Mouse (Mus musculus): ENCODE results near the gene Rabep1.

The Rabep1 gene

DNA sequence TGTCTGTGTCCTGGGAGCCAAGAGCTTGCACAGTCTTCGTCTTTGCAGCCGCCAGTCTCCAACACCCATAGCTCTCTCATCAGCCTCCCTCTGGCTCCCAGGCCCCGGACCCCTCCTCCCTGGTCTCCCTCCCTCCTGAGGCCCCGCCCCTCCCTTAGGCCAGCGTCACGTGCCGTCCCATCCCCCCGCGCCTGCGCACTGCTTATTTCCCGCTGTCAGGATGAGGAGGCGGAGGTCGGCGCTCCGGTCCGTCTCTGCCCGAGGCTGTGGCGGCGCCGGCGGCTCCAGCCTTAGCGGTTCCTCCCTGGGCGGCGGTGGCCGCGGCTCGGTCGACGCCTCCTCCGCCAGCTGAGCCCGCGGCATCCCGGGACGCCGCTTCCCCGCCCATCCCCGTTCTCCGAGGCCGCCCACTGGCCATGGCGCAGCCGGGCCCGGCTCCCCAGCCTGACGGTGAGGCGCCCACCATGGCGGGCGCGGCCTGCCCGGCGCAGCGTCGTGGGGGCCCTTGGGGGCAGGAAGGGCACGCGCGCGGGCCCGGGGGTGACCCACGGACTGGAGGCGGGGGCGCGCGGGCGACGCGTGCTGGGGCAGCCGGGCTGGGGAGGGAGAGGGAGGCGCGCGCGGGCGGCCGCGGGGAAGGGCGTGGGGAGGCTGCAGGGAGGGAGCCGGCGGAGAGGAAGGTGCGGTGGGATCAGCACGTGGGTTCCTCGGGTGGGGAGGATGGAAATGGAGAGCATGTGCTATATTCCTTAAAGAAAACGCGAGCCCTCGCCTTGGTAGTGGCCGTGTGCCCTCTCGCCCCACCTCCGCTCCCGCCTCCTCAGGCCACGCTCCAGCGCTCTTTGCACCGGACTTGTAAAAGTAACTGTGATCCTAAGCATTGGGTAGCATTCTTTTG lies at the start of gene Rabep1:
Gene Rabep1 (plus strand): TSS at position 220 of the 898 bp plus-strand sequence.
- peak; percentile 91 to 93 for DNase-seq

DNA sequence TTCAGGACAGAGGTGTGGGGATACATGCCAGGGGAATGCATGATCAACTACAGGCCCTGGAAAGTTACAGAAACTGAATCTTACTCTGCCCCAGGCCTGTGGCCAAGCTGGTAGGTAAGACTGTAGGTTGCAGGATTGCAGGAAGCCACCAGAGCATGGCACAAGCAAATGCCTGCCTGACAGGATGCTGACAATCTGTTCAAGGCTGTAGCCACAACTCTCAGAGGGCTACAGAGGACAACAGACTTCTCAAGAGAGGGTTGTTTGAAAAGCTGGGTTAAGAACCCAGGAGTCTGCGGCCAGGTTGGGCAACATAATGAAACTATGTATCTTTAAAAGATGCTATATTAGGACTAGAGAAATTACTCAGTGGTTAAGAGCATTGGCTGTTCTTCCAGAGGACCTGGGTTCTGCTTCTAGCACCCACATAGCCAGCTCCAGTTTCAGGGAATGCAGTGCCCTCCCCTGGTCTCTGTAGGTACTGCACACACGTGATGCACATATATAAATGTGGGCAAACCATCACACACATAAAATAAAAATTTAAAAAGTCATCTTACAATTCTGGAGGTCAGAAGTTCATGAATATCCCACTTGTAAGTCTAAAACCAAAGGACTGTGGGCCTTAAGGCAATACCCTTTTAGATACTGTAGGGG lies 42.2 kb upstream of the Rabep1 start:
- DNase-seq, result no peak

DNA sequence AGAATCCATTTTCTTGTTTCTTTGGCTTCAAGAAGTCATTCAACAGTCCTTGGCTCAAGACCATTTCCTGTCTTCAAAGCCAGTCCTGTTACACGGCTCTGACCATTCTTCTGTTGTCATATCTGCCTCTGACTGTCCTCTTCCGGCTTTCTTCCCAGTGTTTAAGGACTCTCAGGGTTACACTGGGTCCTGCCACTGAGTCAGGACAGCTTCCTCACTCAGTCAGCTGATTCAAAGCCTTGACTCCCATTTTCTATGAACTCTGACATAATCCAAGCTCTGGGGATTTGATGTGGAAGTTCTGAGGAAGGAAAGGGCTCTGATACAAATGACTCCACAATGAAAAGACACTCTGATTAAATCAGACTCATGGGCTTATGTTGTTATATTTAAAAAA lies 41.7 kb upstream of the Rabep1 start:
- DNase-seq, result no peak

DNA sequence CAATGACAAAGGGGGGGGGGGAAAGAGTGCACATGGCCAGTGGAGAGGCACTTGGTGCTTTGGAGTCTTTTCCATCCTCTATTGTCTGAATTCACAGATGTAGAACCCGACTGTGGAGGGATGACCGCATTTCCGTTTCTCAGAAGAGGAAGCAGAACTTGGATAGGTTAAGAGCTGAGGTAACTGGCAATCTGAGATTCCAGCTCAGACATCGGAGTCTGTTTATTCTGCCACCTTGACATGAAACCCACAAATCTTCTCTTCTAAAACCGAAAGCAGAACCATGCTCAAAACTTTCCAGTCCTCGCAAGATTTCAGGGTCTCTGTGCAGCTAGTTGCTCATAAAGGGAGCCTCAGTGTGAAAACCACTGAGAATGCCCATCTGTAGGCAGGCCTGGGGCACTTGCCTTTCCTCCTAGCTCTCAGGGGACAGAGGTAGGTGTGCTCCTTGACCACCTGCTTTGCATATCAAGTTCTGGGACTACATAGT lies 40.8 kb upstream of the Rabep1 start:
- no peak for DNase-seq

DNA sequence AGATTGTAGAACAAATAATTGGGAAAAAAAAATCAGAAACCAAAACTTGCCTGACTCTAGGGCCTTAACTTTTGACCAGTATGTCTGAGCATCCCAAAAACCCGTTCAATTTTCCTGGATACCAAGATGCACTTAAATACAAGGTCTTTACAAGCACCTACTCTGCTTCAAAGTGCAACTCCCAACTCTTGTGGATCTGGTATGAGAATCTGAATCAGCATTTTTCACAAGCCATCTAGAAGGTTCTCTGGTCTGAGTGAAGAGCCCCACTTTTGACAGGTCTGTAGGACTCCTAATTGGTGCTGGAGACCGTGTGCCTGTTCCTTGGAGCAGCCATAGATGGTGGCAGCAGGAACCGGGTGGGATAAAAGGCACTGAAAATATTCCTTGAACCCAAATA lies 40.2 kb upstream of the Rabep1 start:
- no peak for DNase-seq

DNA sequence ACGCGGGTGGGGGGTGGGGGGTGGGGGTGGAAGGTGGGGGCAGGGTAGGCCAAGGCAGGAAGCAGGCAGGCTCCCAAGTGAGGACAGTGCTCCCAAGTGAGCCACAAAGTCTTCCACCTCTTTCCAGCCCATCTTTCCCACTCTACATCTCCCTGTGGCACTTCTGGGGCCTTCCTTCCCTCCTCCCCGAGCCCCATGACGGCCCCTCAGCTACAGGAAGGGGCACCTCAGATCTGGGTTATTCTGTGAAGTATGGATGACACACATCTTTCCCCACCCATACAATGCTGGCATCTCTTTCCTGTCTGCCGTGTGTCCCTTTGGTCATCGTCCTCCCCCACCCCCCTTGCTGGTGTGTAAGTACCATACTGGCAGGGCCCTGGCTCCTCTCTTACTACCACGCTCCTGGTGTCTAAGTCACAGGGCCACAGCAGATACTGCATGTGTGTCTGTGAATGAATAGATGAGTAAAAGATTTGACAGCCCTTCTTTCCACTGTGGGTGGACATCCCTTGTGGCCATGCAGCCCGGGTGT lies 38.9 kb upstream of the Rabep1 start:
- no peak for DNase-seq

DNA sequence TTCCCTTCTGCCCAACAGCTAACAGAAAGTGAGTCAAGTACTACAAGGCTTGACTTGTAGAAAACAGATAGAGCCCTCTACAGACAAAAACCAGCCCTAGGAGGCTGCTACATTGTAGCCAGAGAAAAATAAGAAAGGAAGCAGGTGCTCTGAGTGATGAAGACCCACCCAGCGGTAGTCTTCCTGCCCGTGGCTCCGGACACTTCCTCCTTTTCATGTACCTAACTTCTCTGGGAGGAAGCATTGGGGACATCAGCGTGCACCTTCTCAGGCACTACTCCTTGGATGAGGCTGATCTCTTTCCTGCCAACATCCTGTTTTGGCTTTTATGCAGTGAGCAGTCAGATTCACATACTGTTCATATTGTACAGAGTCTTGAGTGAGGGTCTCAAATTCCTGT lies 37.9 kb upstream of the Rabep1 start:
- DNase-seq, result no peak

DNA sequence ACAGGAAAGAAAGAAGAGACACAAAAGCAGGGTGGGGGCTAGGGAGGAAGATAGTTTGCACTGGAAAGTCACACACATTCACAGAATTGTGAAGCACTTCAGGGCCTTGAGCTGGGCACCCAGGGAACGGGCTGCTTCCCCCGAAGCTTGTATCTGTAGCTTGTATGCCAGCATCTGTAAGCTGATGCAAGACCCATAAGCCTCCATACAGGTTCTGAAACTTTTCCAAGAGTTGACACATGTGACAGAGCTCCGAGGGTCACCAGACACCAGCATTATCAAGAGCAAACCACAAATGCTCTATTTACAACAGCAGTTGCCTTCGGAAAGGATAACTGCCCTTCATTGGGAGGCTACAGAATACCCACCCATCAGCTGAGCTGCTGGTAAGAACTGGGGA lies 36.9 kb upstream of the Rabep1 start:
- no peak for DNase-seq

DNA sequence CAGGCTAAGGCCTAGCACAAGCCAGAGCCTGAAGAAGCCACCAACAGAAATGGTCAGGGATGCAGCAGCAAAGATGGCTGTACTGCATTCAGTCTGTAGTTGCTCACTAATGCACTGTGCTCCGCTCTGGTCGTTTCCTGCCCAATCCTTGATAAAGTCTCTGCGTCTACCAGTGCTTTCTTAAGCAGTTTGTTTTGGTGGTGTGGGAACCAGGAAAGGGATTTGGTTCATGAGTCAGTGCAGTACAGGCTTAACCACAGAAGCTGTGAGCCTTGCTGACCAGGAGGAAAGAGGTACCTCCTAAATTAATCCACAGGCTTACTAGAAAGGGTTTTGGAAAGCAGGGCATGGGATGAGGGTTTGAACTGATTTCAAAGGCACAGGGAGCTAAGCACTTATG lies 36.5 kb upstream of the Rabep1 start:
- DNase-seq, result no peak

DNA sequence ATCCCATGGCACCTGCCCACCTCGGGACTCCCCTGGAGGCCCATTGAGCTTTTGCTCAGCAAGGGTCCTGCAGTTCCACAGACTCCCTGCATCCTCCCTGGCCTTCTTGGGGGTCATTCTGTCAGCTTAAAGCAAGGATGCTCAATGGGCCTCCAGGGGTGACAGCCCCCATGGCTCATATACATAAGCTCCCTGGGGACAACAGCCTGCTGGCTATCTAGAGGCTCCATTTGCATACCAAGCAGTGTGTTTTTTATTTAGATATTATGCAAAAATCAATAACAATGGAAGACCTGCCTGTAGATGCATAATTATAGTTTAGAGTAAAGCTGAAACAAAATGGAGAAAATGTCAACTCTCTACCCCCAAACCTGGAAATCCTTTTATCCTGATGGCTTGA lies 35.6 kb upstream of the Rabep1 start:
- DNase-seq, result no peak

DNA sequence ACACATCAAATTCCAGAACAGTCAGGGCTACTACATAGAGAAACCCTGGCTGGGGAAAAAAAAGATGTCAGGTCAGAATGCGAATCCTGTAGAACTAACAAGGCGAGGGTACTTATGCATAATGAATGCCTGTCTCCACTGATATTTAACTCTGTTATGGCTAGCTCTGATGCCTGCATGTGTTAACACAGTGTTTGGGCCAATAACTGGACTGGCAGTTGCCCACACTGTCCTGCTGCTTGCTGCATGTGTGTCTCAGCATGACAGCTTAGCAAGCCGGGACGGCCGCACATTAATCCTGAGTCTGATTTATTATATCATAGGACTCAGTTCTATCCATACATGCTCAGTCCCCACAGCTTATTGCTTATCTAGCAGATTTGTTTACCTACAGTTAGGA lies 33.5 kb upstream of the Rabep1 start:
- no peak for DNase-seq

DNA sequence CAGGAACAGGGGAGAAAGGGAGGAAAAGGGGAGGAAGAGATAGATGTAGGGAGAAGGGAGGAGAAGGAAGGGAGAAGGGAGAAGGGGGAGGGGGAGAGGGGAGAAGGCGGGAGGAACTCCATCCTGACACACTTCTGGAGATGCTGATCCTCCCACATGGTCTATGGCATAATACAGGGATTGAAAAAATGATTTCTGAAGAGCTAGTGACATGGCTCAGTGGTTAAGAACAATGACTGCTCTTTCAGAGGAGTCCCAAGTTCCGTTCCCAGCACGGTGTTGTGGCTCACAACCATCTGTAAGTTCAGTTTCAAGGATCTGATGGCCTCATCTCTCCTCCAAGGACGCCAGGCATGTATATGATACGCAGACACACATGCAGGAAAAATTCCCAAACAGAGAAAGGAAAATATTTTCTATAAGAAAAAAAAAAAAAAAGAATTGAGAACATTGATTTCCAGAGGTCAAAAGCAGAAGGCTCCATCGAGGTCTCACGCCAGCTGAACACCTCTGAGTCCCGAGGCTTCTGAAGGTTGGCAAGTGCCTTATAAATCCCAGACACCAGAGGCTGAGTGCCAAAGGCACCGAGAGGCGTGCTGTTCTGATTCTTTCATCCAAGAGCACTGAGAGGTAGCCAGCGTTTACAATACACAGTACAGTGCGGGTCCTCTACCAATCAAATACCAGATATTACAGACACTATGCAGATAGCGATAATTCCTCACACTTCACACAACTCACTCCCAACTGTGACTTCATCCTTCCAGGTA lies 32.9 kb upstream of the Rabep1 start:
- no peak for DNase-seq

DNA sequence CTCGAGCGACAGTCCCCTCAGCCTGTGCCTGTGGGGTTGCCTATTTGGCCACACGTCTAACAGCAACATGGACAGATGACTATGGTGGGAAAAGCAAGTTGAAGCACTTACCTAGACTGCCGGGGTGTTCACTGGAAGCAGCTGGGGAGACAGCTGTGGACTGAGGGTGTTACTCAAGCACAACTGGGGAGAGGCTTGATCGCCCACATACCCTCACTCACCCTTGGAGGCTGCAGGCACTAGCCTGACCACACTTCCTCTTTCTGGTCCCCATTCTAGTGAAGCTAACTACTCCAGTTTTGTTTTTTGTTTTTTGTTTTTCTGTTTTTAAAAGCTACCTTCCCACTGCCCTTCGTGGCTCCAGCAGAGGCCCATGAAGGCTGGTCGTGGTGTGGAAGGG lies 32.2 kb upstream of the Rabep1 start, which contains the start of gene Scimp:
Gene Scimp (minus strand): TSS at position 222 of the 400 bp plus-strand sequence.
- DNase-seq, result no peak

DNA sequence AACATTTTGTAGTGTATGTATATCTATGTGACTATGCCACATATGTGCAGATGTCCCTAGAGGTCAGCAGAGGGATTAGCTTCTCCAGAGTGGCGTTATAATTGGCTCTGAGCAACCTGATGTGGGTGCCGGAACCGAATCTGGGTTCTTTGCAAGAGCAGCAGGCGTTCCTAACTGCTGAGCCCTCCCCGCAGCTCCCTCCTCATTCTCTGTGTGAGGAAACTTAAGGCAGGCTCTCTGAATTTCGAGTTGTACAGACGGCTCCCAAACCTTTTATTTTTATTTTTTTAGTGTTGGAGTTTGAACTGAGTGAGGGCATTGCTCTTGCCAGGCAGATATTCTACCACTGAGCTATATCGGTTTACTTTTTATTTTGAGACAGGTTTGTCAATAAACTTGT lies 29.5 kb upstream of the Rabep1 start:
- DNase-seq, result no peak

DNA sequence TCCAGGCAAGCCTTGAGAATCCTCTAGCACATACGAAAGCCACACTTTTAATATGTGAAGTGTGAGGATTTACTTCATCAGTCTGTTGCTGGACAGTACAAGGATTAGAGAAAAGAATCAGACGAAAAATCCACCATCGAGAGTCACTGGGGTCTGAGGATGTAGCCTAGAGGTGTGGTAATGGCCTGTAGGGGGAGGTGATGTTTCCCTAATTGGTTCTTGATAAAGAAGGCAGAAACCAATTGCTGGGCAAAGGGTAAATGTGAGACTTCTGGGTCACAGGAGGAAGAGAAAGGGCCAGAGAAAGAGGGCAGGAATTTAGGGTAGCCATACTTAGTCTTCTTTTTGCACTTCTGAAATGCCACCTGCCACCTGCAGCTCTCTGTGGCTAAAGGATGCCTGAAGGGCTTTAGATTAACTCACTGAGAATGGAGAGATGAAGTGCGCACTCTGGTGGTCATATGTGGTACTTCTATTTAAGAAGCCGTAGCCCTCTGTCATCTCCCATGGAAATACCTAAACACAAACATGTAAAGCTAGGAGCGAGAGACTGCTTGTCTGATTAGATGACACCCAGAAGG lies 29.0 kb upstream of the Rabep1 start:
- DNase-seq, result peak in 1 of 2 experiments; percentile 20

DNA sequence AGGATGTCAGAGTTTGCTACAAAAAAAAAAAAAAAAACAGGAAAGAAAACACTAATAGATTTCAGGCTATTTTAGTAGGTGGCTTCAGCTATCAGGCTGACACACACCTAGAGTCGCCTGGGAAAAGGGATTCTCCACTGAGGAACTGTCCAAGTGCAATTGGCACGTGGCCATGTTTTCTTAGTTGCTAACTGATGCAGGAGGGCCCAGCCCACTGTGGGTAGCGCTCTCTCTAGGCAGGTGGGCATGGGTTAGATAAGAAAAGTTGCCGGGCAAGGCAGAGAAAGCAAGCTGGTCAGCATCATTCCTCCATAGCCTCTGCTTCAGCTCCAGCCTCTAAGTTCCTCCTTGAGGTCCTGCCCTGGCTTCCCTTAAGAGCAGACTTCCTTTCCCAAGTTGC lies 27.8 kb upstream of the Rabep1 start:
- DNase-seq, result no peak

DNA sequence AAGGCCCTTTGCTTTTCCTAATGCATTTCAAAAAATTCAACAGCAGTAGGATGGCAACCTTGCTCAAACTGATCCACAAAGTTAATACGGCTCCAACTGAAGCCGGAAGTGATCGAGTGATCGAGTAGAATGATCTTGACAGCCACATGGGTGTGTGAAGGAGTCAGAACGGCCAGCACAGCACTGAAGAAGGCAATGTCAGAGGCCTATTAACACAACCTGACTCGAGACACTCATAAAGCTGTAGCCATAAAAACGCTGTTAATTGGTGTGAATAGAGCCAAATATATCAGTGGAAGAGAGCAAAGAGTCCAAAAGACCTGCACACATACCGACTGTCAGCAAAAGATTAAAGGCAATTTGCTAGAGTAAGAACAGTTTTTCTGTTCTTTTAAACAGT lies 24.5 kb upstream of the Rabep1 start:
- DNase-seq, result no peak

DNA sequence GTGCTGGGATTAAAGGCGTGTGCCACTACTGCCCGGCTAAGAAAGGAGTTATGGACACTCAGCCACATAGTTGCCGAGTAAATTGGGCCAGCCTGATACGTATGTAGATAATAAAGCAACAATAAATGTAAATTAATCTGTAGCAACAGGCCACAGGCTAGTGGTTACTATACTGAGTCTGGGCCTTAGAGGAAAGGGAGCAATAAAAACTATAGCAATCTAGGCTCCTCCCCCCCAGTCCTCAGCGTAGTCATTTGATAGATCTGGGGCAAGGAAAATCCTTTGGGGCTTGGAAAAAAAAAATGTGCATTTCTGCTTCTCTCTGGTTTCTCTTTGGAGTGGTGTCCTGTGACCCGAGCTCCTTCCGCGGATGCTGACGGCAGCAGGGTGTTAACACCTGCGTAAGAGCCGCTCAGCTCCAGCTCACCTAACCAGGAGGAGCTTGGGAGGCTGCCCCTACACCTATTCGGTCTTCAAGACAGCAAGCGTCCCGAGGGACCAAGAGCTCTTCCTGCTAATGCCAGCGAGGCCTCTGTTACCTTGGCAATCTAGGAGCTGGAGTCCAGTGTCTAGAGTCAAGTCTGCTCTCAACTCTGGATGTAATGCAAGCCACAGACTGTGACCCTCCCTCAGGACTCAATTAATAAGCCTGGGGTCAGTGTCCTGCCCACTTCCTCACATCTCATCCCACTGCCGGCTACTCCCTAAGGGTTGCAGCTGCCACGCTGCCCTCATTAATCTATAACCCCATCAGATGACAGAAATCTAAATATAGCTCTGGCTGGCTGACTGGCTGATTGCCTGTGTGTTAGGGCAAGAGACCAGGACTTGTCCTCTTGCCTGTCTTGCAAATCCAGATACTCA lies 22.6 kb upstream of the Rabep1 start:
- no peak for DNase-seq

DNA sequence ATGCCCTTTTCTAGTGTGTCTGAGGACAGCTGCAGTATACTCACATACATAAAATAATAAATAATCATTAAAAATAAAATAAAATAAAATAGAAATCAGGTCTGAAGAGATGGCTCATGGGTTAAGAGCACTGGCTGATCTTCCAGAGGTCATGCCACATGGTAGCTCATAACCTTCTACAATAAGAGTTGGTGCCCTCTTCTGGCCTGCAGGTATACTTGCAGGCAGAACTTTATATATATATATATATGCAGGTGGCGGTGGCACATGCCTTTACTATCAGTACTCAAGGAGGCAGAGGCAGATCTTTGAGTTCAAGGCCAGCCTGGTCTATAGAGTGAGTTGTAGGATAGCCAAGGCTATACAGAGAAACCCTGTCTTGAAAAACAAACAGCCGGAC lies 18.4 kb upstream of the Rabep1 start:
- DNase-seq, result no peak

DNA sequence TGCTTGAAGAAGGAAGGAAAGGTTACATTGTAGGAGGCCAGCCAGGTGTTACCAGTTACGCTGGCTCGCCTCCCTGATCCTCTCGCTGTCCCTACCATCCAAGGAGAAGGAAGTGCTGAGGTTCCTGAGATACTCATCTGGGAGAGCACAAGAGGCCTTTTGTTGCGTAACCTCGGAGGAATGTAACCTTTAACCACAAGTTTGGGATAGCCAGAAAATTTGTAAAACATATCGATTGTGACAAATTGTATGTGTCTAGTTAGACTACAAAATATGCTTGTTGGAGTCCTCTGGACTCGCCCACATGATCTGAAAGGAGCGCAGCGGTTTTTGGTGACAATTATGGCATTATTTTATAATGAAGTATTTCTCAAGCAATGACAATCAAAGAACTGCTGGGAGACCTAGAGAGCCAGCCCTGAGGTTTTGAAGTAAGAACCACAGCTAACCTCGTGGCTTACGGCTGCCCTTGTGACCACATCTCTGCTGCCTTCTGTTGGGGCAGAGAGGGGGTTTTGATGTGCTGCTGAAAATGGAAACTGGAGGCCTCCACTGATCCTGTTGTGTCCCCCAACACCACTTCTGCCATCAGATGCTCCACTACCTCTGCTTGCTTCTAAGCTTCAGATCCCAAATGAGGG lies 15.5 kb upstream of the Rabep1 start:
- no peak for DNase-seq

DNA sequence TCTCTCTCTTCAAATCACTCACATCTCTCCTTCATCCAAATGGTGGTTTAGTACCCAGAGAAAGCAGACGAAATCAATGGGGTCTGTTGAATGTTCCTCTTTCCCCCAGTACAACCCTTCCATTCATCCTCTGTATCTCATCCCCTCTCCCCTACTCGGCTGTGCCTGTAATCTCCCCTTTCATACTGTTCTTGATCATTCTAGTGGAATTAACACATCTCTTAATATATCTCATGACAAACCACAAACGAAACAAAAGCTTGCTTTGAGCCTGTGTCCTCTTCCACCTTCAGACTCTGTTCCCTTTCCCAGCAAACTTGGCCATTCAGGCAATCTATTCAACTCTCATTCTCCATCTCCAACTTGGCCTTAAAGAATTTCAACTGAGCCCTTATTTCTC lies 13.4 kb upstream of the Rabep1 start:
- DNase-seq, result no peak

Data from thymus, adult 18-20 months (tissue).